Mouse (Mus musculus) retina, adult 2 months (tissue): Measurements from ENCODE around the gene Prmt3.
A peak's percentile ranks its signal among the peaks of the same experiment; 100 is the strongest.

Experiments
- DNase-seq: peaks from one replicate; pipeline ENCODE4 v3.0.0-alpha.2; 2012; ENCODE audit warnings: low read depth, low spot score

Gene Prmt3

DNA sequence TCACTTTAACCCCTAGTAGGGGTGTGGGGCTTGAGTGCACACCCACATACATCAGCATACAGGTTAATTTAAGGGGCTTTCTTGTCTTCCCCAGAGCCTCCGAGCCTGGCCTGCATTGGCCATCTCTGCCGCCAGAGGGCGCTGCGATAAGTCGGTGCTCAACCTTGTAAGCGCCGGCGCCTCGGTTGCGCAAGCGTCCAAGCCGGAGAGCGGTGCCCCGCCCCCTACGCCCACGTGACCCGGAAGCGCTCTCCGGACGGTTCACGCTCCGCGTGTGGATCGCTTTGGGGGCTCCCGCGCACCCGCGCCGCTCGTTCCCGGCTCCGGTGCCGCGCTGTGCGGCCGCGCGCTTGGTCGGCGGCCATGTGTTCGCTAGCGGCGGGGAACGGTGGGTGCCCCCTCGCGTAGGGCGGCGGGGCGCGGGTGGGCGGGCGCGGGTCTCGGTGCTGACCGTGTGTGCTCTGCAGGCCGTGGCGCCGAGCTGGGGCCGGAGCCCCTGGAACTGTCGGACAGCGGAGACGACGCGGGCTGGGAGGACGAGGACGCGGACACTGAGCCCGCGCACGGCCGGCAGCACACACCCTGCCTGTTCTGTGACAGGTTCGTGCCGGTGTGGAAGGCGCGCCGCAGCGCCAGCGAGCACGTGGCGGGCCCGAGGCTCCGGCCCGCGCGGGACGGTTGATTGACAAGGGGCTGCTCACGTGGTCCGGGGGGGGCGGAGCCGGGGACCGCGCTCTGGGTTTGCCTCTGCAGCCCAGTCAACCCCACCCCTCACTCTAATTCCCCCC lies at the start of gene Prmt3:
Gene Prmt3, plus strand, starts transcription at position 233 of the 788 bp plus-strand sequence.
- DNase-seq, result peak; percentile 87

DNA sequence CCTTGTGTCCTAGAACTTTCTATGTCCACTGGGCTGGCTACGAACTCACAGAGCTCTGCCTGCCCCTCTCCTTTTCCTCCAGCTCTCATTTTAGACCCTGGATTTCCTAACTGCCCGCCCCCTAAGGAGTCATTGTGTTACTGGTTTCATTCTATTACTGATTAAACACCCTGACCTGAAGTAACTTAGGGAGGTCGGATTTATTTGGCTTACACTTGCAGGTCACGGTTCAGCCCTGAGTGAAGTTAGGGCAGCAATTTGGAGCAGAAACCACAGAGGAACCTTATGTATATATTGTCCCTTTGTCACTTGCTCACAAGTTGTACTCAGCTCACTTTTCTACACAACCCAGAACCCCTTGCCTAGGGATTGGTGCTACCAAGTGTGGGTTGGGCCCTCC lies 43.8 kb upstream of the Prmt3 start:
- DNase-seq, result no peak

DNA sequence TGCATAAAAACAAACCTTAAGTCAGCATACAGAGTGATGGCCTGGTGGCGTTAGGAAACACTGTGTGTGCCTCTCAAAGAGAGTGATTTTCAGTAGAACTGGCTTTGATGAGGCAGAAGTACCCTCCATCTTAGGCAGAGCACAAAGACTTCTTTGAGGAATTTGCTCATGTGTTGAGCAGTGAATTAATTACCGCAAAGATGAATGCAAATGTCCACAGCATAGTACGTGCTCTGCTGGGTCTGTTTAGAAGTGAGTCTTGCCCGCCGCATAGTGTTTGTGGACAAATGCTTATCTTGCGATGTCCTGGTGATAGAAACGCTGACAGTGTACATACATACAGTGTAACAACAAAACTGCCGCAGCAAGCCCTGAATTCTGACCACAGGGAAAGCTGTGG lies 38.7 kb upstream of the Prmt3 start:
- no peak for DNase-seq

DNA sequence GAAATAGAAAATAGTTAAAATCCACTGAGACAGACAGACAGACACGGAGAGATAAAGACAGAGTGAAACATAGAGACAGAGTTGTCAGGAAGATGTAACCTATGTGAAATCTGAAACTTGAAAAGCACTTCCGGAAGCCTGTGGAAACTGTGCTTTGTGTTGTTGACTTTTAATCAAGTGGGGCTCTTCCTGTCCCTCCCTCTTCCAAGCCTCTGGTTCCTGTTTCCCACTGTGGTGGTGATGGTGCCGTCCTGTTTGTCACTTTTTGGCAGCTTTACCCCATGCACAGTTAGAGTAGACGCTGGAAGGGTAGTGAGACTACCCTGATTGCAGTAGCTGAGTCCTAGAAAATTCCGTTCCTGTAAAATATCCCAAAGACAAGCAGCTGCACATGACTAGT lies 36.7 kb upstream of the Prmt3 start:
- DNase-seq, result no peak

DNA sequence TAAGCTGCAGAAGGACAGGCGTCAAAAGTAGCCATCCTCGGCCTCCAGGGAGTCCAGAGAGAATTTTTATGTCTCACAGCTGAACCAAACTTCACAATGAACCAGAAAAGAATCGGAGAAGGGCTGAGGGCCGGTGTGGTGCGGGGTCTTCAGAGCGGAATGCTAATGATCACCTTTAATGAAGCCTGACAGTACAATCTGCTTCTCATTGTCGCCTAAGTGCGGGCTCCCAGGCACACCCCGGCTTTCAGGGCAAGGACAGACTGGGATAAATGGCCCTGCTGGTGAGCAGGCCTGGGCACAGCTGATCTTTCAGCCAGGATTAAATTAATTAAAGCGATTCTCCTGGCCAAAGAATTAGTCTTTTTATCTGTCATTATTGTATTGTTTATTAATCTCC lies 36.2 kb upstream of the Prmt3 start:
- DNase-seq, result no peak

DNA sequence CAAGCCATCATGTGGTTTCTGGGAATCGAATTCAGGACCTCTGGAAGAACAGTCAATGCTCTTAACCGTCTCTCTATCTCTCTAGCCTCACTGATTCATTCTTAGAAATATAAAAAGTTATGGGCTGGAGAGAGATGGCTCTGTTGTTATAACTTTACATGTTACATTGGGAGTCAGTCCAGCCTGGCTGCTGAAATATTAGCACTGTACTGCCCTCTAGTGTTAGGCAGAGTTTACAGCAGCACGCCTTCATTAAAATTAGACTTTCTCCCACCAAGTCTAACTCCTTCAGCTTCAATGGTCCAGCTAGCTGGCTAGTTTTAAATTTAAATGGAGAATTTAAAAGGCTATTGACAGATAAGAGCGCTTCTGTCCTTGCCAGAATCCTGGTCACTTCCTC lies 27.0 kb upstream of the Prmt3 start:
- DNase-seq, result no peak

DNA sequence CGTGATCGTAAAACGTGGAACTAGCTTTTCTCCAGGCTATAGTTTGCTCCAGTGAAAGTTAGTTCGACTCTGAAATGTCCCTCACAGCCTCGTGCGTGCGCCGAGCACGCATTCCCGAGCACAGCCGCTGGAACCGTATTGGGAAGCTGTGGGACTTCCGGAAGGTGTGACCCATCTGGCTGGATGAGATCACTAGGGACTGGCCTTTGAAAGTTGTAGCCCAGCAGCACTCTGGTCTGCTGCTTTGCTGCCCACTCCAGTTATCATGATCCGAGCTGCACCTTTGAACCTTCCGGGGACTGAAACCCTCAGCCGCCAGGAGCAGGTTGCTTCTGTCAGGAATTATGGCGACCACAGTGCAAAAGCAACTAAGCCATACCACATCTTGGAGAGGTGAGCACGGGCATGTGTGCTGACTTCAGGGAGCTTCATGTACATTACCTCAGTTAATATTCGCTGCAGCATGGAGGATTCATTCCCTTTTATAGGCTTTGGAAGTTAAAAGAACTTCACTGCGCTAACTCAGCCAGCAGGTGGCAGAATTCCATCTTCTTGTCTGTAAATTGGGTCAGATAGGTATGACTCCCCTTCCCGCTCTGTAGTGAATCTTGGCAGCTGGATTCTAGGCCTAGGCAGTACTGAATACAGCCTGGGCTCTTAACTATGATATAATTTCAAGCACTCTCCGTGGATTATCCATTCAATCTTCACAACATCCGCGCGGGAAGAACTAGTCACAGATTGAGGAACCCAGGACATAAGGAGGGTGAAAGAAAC lies 25.2 kb upstream of the Prmt3 start:
- DNase-seq, result no peak

DNA sequence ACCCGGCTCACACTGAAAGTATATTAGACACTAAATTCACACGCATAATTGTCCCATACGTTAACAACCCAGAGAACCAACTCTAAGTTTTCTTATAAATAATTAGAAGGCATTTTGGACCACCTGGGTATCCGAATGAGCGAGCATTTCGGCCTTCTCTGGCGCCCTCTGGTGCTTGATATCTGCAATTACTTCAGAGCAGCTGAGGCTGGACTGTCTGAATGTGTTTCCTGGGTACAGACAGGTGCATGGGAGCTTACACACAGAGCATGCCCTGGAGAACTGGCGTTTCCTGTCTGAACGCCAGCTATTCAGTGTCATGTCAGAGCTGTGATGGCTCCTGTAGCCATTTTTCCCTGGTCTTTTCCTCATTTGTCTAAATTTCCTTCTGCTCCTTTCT lies 23.4 kb upstream of the Prmt3 start:
- no peak for DNase-seq

DNA sequence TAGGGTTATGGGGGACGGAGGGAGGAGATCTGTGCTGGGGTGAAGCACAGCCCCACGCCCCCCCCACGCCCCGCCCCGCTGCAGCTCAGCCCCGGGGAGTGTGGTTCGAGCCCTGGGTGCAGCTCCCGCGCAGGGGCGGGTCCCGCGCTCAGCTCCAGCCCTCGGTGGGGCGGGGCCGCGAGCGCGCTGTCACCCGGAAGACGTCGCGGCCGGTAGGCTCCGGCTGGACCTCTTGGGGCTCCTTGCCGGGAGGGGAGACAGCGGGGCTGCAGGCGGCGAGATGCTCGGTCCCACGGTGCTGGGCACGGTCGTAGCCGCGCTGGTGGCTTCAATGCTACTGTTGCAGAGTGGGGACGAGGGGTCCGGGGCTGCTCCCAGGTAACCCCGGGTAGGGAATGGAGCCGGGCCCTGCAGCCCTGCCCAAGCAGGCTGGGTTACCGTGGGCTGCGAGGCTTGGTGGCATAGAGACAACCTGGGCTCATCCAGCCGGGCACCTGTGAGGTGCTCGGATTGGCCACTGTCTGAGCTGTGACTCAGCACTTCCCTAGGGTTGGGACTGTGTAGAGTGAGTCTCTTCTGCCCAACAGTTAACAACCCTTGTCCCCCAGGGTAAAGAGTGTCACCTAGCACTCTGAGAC lies 19.1 kb upstream of the Prmt3 start, which contains the start of gene Htatip2:
Gene Htatip2, plus strand, starts transcription at position 182 of the 638 bp plus-strand sequence.
- no peak for DNase-seq

DNA sequence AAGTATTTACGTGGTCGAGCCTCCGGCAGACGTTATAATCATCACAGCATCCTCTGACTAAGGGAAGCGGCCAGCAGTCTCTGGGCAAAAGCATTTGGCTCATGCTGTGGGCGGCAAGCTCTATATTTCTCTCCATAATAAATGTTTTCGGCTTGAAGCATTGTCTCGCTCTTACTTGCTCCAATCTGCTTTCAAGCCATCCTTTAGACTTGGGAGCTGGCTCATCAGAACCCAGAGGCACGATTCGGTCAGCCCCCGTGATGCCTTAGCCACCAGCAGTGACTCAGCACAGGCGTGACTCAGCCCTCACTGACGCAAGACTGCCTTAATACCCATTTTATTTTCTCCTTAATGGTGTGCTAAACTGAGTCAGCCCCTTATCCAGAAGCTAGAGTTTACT lies 15.5 kb upstream of the Prmt3 start:
- no peak for DNase-seq

DNA sequence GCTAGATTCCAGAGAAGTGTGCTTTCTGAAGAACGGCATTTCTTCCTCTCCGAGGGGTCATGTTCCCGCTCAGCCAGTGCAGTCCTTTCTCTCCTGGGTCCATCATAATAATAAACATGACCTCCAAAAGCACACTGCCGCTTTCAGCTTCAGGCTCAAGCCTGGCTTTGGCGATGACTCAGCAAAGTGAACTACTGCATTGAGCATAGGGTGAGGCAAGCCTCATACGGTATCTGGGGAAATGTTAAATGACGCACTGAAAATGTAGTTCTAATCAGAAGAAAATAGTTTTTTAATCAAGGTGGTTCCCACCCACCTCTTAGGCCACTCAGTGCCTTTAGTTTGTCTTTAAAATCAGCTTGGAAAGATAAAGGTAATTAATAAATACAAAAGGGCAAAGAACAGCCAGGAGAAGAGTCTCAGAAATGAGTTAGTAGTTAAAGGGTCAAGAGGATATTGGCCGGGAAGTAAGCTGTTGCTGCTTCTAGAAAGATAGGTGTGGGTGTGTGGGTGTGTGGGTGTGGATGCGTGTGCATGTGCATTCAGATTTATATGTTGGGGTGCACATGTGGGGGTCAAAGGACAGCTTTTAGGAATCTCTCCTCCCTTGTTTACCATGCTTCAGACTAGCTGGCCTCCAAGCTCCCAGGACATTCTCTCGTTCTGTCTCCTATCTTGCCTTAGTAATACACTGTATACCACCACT lies 14.0 kb upstream of the Prmt3 start:
- DNase-seq, result no peak

DNA sequence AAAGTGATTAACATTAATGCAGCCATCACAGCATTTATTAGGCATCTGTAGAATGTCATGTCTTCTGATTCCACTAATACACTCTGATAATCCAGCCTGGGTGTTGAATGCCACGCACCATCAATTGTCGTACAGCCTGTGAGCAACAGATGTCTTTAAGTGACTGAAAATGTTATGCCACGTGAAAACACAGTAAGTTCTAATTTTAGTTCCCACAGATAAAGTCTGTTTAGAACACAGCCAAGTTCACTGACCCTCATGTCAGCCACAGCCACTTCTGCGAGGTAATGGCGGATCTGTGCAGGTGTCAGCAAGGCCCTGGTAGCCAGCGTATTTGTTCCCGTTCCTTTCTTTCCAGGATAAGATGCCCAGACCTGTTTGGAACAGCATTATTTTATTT lies 12.0 kb upstream of the Prmt3 start:
- no peak for DNase-seq

DNA sequence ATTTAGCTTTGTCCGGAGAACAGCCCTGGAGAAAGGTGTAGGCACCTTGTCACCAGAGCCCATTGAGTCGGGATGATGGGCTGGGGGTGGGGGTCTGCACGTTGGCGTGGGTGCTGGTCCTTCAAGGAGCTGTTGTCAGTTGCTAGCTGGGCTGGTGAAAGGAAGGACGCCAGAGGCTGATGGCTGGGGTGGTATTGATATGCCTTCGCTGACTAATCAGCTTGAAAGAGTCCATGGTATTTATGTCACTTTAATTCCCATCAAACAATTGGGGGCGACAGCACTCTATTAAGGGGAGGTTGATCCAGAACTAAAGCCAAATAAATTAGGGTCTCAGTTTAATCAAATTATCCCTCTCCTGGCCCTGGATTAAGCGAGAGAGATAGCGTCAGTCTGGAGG lies 9.6 kb upstream of the Prmt3 start:
- DNase-seq, result no peak

DNA sequence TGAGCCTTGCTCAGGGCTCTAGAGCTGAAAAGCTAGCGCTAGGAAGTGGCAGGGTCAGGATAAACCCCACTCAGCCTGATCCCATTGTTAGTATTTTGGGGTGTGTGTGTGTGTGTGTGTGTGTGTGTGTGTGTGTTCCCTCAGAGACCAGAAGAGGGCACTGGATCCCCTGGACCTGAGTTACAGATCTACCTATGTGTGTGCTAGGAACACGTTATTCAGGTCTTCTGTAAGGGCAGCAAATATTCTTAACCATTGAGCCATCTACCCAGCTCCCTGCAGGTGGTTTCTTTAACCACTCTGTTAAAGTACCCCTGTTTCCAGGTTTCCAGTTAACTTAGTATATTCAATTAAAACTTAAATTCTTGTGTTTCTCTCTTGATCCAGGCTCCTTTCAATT lies 3.8 kb upstream of the Prmt3 start:
- no peak for DNase-seq

DNA sequence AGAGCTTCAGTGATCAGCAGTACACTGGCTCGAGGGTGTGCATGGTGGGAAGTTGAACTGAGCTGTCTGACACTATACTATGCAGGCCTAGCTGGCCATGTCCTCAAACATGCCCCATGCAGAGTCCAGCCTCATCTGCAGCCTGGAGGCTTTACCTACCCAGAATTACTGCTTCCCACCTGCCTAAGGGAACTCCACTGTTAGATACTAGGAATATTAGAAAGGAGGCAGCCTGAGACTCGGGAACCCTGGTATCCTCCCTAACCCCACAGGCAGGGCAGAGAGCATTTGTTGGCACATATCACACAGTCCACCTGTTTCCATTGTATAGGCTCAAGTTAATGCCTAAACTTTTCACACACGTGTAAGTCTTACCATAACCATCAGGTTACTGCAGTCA lies 561 bp upstream of the Prmt3 start:
- DNase-seq, result no peak

DNA sequence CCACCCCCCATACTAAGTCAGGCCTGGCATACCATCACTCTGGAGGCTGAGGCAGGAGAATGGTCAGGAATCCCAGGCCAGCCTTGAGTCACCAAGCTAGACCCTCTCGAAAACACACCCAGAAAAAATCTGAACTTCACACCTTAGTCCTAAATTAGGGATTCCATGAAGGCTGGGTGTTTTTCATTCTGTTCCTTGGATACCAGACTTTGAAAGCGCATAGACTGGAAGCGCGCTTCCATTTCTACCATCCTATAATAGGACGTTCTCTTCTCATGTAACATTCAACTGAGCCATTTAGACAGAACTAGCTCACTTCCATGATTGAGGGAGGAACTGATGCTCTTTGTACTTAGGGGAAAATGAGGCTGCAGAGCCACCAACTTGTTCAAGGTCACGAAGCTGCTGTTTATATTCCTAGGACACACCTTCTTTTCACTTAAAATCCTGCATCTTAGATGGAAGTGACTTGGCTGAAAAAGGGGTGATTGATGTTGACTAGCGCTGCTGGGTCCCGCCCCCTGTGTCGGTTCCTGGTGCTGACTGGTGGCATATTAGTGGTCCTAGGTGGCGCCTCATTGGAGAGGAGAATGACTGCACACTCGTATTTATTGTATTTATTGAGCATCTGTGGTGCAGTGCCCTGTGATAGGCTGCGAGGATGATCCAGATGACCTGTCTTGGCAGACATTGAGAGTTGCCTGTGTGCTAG lies 914 bp downstream of the Prmt3 start:
- no peak for DNase-seq

DNA sequence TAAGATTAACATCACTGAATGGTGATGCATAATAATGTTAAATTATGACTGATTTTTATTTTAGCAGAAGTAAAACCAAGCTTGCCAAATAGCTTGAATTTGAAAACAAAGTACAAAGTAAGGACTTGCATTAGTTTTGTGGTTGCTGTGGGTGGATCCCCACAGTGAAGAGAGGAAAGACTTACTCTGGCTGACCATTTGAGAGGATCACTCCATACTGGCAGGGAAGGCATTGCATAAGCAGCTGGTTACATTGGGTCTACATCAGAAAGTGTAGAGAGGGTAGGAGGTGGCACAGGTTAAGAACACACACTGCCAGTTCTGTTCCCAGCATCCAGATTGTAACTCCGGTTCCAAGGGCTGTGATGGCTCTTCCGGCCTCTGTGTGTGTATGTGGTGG lies 4.9 kb downstream of the Prmt3 start:
- DNase-seq, result no peak

DNA sequence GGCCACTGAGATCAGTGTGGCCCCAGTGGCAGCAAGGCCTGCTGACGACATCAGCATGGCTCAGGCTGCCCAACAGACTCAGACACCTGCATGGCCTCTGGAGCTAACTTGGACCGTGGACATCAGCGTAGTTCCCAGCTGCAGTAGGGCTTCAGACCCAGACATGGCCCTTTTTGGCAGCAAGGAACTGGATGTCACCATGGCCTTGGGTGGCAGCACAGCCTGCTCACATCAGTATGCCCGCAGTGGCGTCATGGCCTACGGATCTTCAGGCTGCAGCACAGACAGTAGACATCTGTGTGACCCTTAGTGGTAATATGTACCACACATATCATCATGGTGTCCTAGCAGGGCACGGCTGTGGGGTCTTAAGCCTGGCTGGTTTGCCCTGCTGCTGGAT lies 7.0 kb downstream of the Prmt3 start:
- DNase-seq, result no peak

DNA sequence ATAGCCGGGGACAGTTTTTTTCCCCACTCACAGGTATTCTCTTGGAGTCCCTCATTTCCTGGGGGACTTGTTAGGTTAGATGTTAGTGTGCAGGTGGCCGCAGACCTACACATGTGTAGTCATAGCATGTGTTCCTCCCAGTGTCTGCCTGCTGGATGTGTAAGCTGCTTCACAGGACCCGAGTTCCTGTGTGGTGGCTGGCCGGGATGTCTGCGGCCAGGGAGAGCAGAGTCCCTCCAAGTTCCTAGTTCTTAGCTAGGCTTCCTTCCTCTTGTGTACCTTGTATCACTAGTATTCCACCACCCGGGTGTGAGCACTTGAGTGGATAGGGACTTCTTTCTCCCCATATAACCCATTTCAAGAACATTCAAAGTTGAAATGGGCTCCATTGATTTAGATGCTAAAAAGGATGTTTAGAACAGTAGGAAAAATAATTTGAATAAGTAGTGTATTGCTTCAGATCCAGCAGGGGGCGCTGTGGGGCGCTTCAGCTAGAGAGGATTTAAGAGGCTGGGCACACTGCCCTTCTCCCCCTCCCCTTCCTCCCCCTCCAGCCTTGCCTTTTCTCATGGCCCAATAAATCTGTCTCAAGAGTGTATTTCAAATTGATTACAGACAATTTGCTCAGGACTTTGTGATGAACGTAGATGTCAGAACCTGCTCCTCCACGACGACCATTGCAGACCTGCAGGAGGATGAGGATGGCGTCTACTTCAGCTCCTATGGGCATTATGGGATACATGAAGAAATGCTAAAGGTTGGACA lies 8.7 kb downstream of the Prmt3 start:
- peak; percentile 47 for DNase-seq

DNA sequence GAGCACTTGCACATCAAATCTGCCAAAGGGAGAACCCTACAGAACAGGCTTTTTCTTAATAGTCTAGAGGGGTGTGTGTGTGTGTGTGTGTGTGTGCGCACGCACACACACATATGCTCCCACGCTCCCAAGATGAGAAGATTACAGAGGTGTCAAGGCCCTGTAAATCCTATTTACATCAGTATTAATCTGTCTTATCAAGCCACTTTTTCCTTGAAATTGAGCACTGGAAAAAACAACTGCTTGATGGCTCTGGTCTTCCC lies 9.2 kb downstream of the Prmt3 start:
- no peak for DNase-seq

DNA sequence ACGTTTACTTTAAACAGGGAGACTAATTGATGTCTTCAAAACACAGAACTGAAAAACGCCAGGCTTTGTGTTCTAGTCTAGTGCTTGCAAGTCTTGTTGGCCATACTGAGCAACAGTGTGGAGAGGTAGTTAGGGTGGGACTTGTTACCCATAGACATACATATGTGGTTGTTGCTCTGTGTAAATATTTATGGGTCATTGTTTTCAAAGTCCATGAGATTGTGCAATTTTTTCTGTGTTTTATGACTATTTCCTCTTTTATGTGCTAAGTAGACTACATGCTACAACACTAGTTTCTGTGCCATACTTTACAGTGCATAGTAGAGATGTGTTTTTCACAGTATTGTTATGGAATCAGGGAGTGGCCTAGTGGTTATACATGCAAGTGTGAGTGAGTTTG lies 16.2 kb downstream of the Prmt3 start:
- DNase-seq, result no peak
